In genomic region chr2:30654582-30654981, GRCm38 (mm10) we compare ENCODE assay signal across 12 mouse cellular contexts. TPM values are rescaled to one million over a fixed set of nuclear protein-coding genes. Genes with fewer than 3 reads are reported as not detected.
DNase-seq lines count a peak whose midpoint lies in the region; ATAC-seq and TF ChIP-seq lines count a peak whose summit lies in the region.
"Had no signal": no experiment of that assay in that cellular context is flagged by ENCODE, and none has a peak within 500 bp of the region (broad histone marks: within the 10 kb centered on the region; RNA-seq: fewer than 3 reads in every experiment).

No protein-coding gene starts in this region.

- WGBS in hindbrain, embryonic 15.5 days = 66% methylated on average over 6 of the region's 6 CpGs
- WGBS in limb, embryonic 14.5 days = 68% methylated on average over 5 of the region's 6 CpGs
- WGBS in thymus, adult 2 months = 83% methylated on average over 6 of the region's 6 CpGs

- peak; percentile 29 for DNase-seq in 3134 (ENCODE audit: extremely low read depth, insufficient read length, low spot score)
- peak; percentile 70 for DNase-seq in brain, adult 2 months (ENCODE audit: low read depth, low spot score)
- DNase-seq in limb, embryonic 14.5 days (ENCODE audit: low spot score) = no peak
- DNase-seq in thymus, adult 2 months = no peak
- DNase-seq in natural killer cell, adult 2 months (ENCODE audit: low spot score in 2 of 2) = no peak
- DNase-seq in spleen, adult 12 weeks (ENCODE audit: low spot score) = no peak
- DNase-seq: adrenal gland, adult 8-10 months; cerebellum, postnatal 36 days; gastrocnemius, postnatal 14 days; left cerebral cortex, postnatal 4 days had no signal

- no peaks in the 10 kb centered on the region for H3K27me3 ChIP-seq in hindbrain, embryonic 15.5 days
- H3K27me3 ChIP-seq in limb, embryonic 14.5 days (ENCODE audit: control insufficient read depth, insufficient read depth, low read length) = no peaks in the 10 kb centered on the region
- H3K27me3 ChIP-seq in thymus, adult 2 months (ENCODE audit: control insufficient read depth, insufficient read depth, low read length) = no peaks in the 10 kb centered on the region

- H3K27ac ChIP-seq in hindbrain, embryonic 15.5 days (replicated peaks) = peak overlapping the region; percentile 87
- H3K27ac ChIP-seq in limb, embryonic 14.5 days (replicated peaks; ENCODE audit: low read depth, low read length) = peak overlapping the region; percentile 13; the same call in 1 of the 2 replicates
- H3K27ac ChIP-seq in thymus, adult 2 months (ENCODE audit: control insufficient read depth, insufficient read depth, low read length) = no peak overlapping the region

- no peak for ATAC-seq in hindbrain, embryonic 15.5 days (ENCODE audit: low FRiP score, low read depth)
- ATAC-seq in limb, embryonic 14.5 days (ENCODE audit: low FRiP score, low read depth) = no peak

- TF ChIP-seq POLR2A in limb, embryonic 14.5 days (IDR thresholded peaks at IDR 0.05; ENCODE audit: borderline replicate concordance, extremely low read depth, insufficient read depth, insufficient read length) = no peak
- no peak for TF ChIP-seq POLR2A in thymus, adult 2 months (IDR thresholded peaks at IDR 0.05; ENCODE audit: control insufficient read depth, extremely low read depth, insufficient read depth, low read length, poor library complexity)

- H3K9me3 ChIP-seq in hindbrain, embryonic 15.5 days = no peaks in the 10 kb centered on the region
- H3K9me3 ChIP-seq in limb, embryonic 14.5 days (ENCODE audit: control insufficient read depth, low read length) = no peaks in the 10 kb centered on the region
- H3K9me3 ChIP-seq: G1E had no signal

- TF ChIP-seq CTCF in thymus, adult 2 months (IDR thresholded peaks at IDR 0.05; ENCODE audit: borderline replicate concordance, control insufficient read depth, extremely low read depth, insufficient read depth, low read length, poor library complexity) = no peak

- no peak overlapping the region; the same call in 1 of the 2 replicates for H3K9ac ChIP-seq in hindbrain, embryonic 15.5 days
- H3K9ac ChIP-seq in limb, embryonic 14.5 days (ENCODE audit: low read depth, low read length, severe bottlenecking) = no peak overlapping the region

- peaks cover 84% of the 10 kb centered on the region for H3K4me1 ChIP-seq in hindbrain, embryonic 15.5 days (replicated peaks)
- H3K4me1 ChIP-seq in limb, embryonic 14.5 days (ENCODE audit: control insufficient read depth, insufficient read depth, low read length) = peaks cover 50% of the 10 kb centered on the region
- H3K4me1 ChIP-seq in thymus, adult 2 months (replicated peaks; ENCODE audit: control insufficient read depth, insufficient read depth, low read length) = peaks cover 47% of the 10 kb centered on the region

- no peak overlapping the region for H3K4me2 ChIP-seq in hindbrain, embryonic 15.5 days
- no peak overlapping the region for H3K4me2 ChIP-seq in limb, embryonic 14.5 days (replicated peaks; ENCODE audit: low read depth, low read length, severe bottlenecking)

- H3K36me3 ChIP-seq in hindbrain, embryonic 15.5 days = no peaks in the 10 kb centered on the region
- H3K36me3 ChIP-seq in limb, embryonic 14.5 days (ENCODE audit: control insufficient read depth, insufficient read depth, low read length) = no peaks in the 10 kb centered on the region
- H3K36me3 ChIP-seq in thymus, adult 2 months (ENCODE audit: control insufficient read depth, insufficient read depth, low read length) = no peaks in the 10 kb centered on the region
- H3K36me3 ChIP-seq: G1E had no signal

- H3K4me3 ChIP-seq in hindbrain, embryonic 15.5 days = no peak overlapping the region
- H3K4me3 ChIP-seq in limb, embryonic 14.5 days (replicated peaks; ENCODE audit: low read length) = no peak overlapping the region
- no peak overlapping the region for H3K4me3 ChIP-seq in thymus, adult 2 months (ENCODE audit: control insufficient read depth, insufficient read depth, low read length)

RNA-seq across cellular contexts. Expression of gene Cstad, which starts 59.7 kb away (rescaled TPM):
- 0.51 and 0.94 TPM in 2 replicates for polyA plus RNA-seq in hindbrain, embryonic 15.5 days (2015; fragmentation: Nextera tagmentation; extraction: Ambion mirVana)
- polyA plus RNA-seq in limb, embryonic 14.5 days (2012; rRNA removed) = 1.2 and 1.3 TPM in 2 replicates
- 2.2 and 3.1 TPM in 2 replicates for polyA plus RNA-seq in limb, embryonic 14.5 days (2014; fragmentation: Nextera tagmentation; extraction: Ambion mirVana)
- 1.7 and 2.9 TPM in 2 replicates for polyA plus RNA-seq in thymus, adult 2 months (2012; rRNA removed)
- polyA plus RNA-seq: G1E had no signal

Comparison
In these comparisons a context has a peak if more than half of its experiments do, and no peak if none do; other contexts are left out.
1. DNase-seq: peak in 3134 (single experiment) and brain, adult 2 months (single experiment); none in limb, embryonic 14.5 days (single experiment), thymus, adult 2 months (single experiment), natural killer cell, adult 2 months (0 of 2) and spleen, adult 12 weeks (single experiment).